Mouse (Mus musculus) midbrain, embryonic 10.5 days (tissue): ENCODE results near the gene Camta1. TPM values are rescaled to one million over a fixed set of nuclear protein-coding genes. Genes with fewer than 3 reads are reported as not detected.
"Not testable (repeated sequence)": the region's sequence is repeated elsewhere in the genome, so short reads cannot be mapped to it uniquely, and the experiment has no call there.

Source experiments
- DNase-seq: peaks from one replicate; pipeline ENCODE4 v3.0.0-alpha.2; 2017; ENCODE audit warnings: low spot score
- H3K27ac ChIP-seq: fragments of 300-500 bp; sonication (generic); replicated peaks from 2 replicates; pipeline ENCODE4 v1.5.1; 2016; ENCODE audit warnings: mild to moderate bottlenecking
- H3K27me3 ChIP-seq: fragments of 300-500 bp; sonication (generic); 2 replicates; pipeline ENCODE4 v1.6.1; 2016; ENCODE audit warnings: low read depth, mild to moderate bottlenecking; ENCODE audit not compliant: poor library complexity, severe bottlenecking
- H3K36me3 ChIP-seq: fragments of 300-500 bp; sonication (generic); 2 replicates; pipeline ENCODE4 v1.6.1; 2016; ENCODE audit warnings: mild to moderate bottlenecking, moderate library complexity
- H3K4me1 ChIP-seq: fragments of 300-500 bp; sonication (generic); 2 replicates; pipeline ENCODE4 v1.6.1; 2016
- H3K4me3 ChIP-seq: fragments of 300-500 bp; sonication (generic); 2 replicates; pipeline ENCODE4 v1.5.1; 2016; ENCODE audit warnings: mild to moderate bottlenecking, moderate library complexity
- H3K9me3 ChIP-seq: fragments of 300-500 bp; sonication (generic); replicated peaks from 2 replicates; pipeline ENCODE4 v1.6.1; 2016; ENCODE audit warnings: mild to moderate bottlenecking
- WGBS: fragments of 180-500 bp; shearing (Covaris S2); methylation state at CpG from one replicate; pipeline ENCODE4 v1.1.7; 2016; 5-methylcytosine and 5-hydroxymethylcytosine counted together
- polyA plus RNA-seq: library from polyadenylated mRNA; unstranded; fragments of >200 nt; fragmentation: Nextera tagmentation; extraction: Ambion mirVana; gene quantifications from 2 replicates; pipeline ENCODE4 v1.2.1, GENCODE M21; 2016

The Camta1 gene
- polyA plus RNA-seq, 1 experiment from 2014 or later: 137 TPM

- Histone ChIP-seq H3K4me3 (no peak overlapping the region), H3K27me3 (no peaks in the 10 kb centered on the region), H3K36me3 (no peaks in the 10 kb centered on the region), H3K27ac (no peak overlapping the region), H3K4me1 (peaks cover 4% of the 10 kb centered on the region), H3K9me3 (no peaks in the 10 kb centered on the region)
- 51% methylated on average over 20 of the region's 20 CpGs for WGBS
- DNase-seq: no peak
Measured at GRCm38 (mm10) chr4:150889273-150889954, 972.3 kb downstream of the Camta1 start.

DNA sequence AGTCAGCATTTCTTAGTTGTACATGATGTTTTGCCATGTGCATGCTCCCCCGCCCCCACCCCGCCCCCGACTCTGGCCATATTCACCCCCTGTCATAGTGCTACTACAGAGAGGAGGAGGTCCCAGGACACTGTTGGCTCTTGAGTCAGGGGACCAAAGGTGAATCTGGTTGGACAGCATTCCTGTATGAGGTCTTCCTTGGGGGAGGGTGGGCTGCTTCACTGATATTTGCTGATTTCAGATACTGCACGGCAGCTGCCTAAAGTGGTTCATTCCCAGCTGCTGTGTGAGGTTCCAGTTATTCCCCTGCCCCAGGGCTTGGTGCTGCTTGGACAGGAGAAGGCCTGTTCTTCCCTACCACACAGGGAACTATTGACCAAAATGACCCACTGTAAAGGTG, 973.2 kb downstream of the Camta1 start:
- no peak overlapping the region for H3K27ac ChIP-seq
- no peaks in the 10 kb centered on the region for H3K27me3 ChIP-seq
- 90% methylated on average over 4 of the region's 4 CpGs for WGBS
- H3K36me3 ChIP-seq: no peaks in the 10 kb centered on the region
- no peak for DNase-seq
- no peak overlapping the region for H3K4me3 ChIP-seq
- H3K9me3 ChIP-seq: no peaks in the 10 kb centered on the region
- peaks cover 4% of the 10 kb centered on the region for H3K4me1 ChIP-seq

- Histone ChIP-seq H3K4me1 (peaks cover 4% of the 10 kb centered on the region), H3K36me3 (no peaks in the 10 kb centered on the region), H3K27ac (no peak overlapping the region), H3K27me3 (no peaks in the 10 kb centered on the region), H3K9me3 (no peaks in the 10 kb centered on the region), H3K4me3 (no peak overlapping the region)
- 77% methylated on average over 5 of the region's 5 CpGs for WGBS
- DNase-seq: no peak
Measured at GRCm38 (mm10) chr4:150887903-150888302, 973.8 kb downstream of the Camta1 start.

- Histone ChIP-seq H3K36me3 (0 out of 2 replicates have a peak, but pooled peaks cover 5% of the 10 kb centered on the region), H3K4me3 (no peak overlapping the region), H3K9me3 (peaks cover 28% of the 10 kb centered on the region), H3K27me3 (no peaks in the 10 kb centered on the region), H3K4me1 (no peaks in the 10 kb centered on the region), H3K27ac (no peak overlapping the region)
- DNase-seq: no peak
- 88% methylated on average over 5 of the region's 5 CpGs for WGBS
Measured at GRCm38 (mm10) chr4:150882632-150883031, 979.0 kb downstream of the Camta1 start.

DNA sequence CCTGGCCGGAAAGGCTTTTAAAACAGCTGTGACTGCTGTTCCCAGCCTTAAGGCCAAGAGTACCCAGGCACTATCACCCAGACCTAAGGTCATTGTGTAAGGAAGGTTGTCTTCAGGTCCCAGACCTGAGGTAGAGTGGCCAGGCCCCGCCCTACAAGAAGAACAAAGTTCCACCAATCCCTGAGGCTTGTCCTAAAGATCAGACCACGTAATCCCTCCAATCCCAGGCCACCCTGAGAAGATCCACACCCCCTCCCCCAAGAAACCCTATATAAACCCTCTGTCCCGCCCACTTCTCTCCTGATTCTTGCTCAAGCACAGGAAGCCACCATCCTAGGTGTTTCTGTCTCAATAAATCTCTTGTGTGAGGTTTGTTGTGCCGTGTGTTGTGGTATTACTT, 981.3 kb downstream of the Camta1 start:
- Histone ChIP-seq H3K36me3 (0 out of 2 replicates have a peak, but pooled peaks cover 5% of the 10 kb centered on the region), H3K4me3 (no peak overlapping the region), H3K4me1 (peaks cover 5% of the 10 kb centered on the region; the same call in 1 of the 2 replicates), H3K27me3 (no peaks in the 10 kb centered on the region), H3K27ac (no peak overlapping the region), H3K9me3 (peaks cover 28% of the 10 kb centered on the region)
- DNase-seq: no peak
- 86% methylated on average over 5 of the region's 5 CpGs for WGBS

- WGBS: 96% methylated on average over 22 of the region's 22 CpGs
- DNase-seq: no peak
Measured at GRCm38 (mm10) chr4:150879631-150880030, 982.0 kb downstream of the Camta1 start.

GRCm38 (mm10) chr4:150875393-150875792, 986.3 kb downstream of the Camta1 start:
- H3K27me3 ChIP-seq: no peaks in the 10 kb centered on the region
- peaks cover 24% of the 10 kb centered on the region for H3K4me1 ChIP-seq
- H3K27ac ChIP-seq: no peak overlapping the region
- 0 out of 2 replicates have a peak, but pooled peaks cover 5% of the 10 kb centered on the region for H3K36me3 ChIP-seq
- peaks cover 25% of the 10 kb centered on the region for H3K9me3 ChIP-seq
- WGBS: 86% methylated on average over 10 of the region's 10 CpGs
- H3K4me3 ChIP-seq: no peak overlapping the region
- DNase-seq: no peak

More at GRCm38 (mm10) chr4:150879631-150880030, 982.0 kb downstream of the Camta1 start:
- Histone ChIP-seq H3K27me3 (no peaks in the 10 kb centered on the region), H3K4me1 (peaks cover 5% of the 10 kb centered on the region; the same call in 1 of the 2 replicates), H3K27ac (no peak overlapping the region), H3K9me3 (peaks cover 28% of the 10 kb centered on the region), H3K36me3 (0 out of 2 replicates have a peak, but pooled peaks cover 5% of the 10 kb centered on the region), H3K4me3 (no peak overlapping the region)

DNA sequence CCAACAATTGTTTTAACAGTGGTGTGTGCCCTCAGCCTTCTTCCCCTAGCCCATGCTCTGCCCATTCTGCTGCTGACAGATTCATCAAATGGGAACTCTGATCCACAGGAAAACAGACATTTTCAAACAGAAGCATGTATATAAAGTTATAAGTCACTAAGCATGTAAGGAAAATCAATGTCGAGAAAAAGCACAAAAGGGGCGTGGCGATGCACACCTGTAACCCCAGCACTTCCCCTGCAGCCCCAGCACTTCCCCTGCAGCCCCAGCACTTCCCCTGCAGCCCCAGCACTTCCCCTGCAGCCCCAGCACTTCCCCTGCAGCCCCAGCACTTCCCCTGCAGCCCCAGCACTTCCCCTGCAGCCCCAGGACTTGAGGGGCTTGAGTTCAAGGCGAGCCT, 987.3 kb downstream of the Camta1 start:
- H3K27ac ChIP-seq, H3K4me3 ChIP-seq, DNase-seq, H3K36me3 ChIP-seq, H3K27me3 ChIP-seq: not testable (repeated sequence)
- Histone ChIP-seq H3K4me1 (peaks cover 24% of the 10 kb centered on the region), H3K9me3 (peaks cover 15% of the 10 kb centered on the region)
- WGBS: 75% methylated on average over 4 of the region's 4 CpGs

- Histone ChIP-seq H3K27me3 (no peaks in the 10 kb centered on the region), H3K36me3 (peaks cover 9% of the 10 kb centered on the region), H3K9me3 (no peaks in the 10 kb centered on the region), H3K4me3 (no peak overlapping the region), H3K27ac (no peak overlapping the region), H3K4me1 (peaks cover 24% of the 10 kb centered on the region)
- no peak for DNase-seq
- WGBS: 86% methylated on average over 8 of the region's 8 CpGs
Measured at GRCm38 (mm10) chr4:150872681-150873080, 989.0 kb downstream of the Camta1 start.

DNA sequence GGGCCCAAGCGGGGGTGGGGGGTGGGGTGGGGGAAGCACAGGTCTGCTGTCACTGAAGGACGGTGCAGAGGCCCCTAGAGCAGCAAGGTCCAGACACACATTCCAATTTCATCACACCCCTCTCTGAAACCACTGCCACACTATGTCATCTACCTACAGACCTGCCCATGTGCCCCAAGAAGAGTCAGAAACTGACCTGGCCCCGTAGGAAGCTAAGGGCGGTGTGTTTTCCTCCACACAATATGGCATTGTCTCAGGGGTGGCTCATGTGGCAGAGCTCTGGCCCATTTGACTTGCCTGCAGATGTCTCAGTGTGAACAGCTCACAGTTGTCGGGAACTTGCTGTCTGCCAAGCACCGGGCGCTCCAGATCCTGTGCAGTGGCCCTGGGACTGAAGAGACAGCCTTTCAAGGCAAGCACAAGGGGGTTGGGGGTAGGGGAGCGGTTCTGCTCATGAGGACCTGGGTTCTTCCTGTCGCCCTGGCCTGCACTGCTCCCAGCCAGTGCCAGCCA, 989.5 kb downstream of the Camta1 start:
- Histone ChIP-seq H3K27me3 (no peaks in the 10 kb centered on the region), H3K4me1 (peaks cover 24% of the 10 kb centered on the region), H3K36me3 (peaks cover 14% of the 10 kb centered on the region), H3K9me3 (no peaks in the 10 kb centered on the region), H3K4me3 (no peak overlapping the region), H3K27ac (peak overlapping the region; percentile 56)
- DNase-seq: no peak
- 60% methylated on average over 9 of the region's 9 CpGs for WGBS

DNA sequence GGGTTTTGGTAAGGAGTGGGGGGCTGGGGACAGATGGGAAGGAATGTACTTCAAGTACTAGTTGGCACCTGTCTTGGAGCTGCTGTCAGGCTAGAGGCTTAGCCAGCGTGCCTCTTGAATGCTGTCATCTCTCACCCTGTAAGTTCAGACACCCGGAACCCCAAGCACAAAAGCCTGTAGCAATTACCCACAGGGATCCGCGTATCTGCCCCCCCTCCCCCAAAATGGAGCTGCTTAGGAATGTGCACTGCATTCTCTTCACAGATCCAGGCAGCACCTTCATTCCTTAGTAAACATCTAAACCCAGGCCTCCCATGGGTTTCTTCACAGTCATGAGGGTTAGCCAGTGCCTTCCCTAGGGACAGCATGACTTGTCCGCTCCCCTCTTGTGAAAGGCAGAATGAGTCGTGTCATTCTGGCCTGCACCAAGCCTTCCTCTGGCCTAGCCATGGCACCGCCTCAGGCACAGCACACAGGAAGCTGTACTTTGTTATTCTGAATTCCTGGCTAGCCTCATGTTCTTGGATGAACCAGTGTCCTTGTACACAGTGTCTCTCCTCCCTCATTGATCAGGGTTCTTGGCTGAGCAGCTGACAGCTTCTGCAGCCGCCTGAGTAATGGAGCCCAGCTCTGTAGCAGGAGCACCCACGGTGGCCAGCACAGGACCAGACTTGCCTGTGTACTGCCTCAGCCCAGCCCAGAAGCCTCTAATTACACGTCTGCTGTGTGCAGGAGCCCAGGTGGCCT, 990.1 kb downstream of the Camta1 start:
- Histone ChIP-seq H3K9me3 (no peaks in the 10 kb centered on the region), H3K4me1 (peaks cover 24% of the 10 kb centered on the region), H3K27ac (peak overlapping the region; percentile 56), H3K36me3 (peaks cover 20% of the 10 kb centered on the region), H3K4me3 (no peak overlapping the region), H3K27me3 (no peaks in the 10 kb centered on the region)
- DNase-seq: no peak
- WGBS: 42% methylated on average over 10 of the region's 10 CpGs

DNA sequence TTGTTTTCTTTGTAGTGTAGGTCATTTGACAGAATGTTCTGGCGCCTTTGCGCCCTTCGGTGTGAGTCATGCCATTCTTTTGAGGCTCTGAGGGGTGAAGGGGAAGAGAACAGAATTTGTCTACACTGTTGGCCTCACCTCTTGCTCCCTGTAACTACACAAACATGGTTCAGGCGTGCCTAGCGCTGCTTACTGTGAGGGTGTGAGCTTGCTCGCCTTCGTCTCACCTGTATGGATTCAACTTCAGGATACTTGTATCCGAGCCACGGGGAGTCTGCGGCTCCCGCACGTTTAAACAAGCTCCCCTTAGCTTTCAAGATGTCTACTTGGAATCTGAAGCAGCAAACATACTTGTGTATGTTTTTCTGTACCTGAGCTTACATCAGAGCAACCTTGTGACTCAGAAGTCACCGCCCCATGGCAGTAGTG, 990.7 kb downstream of the Camta1 start:
- WGBS: 87% methylated on average over 13 of the region's 13 CpGs
- Histone ChIP-seq H3K9me3 (no peaks in the 10 kb centered on the region), H3K27me3 (no peaks in the 10 kb centered on the region), H3K4me3 (no peak overlapping the region), H3K36me3 (peaks cover 26% of the 10 kb centered on the region), H3K4me1 (peaks cover 20% of the 10 kb centered on the region), H3K27ac (no peak overlapping the region)
- DNase-seq: no peak
